Mouse (Mus musculus): Measurements from ENCODE around the gene Dgki. TPM values are rescaled to one million over a fixed set of nuclear protein-coding genes. Genes with fewer than 3 reads are reported as not detected.

Gene Dgki
- polyA plus RNA-seq, 1 experiment from 2014 or later: 0.97 TPM

GRCm38 (mm10) chr6:36881309-36881708, 418.7 kb downstream of the Dgki start:
- ATAC-seq (ENCODE audit: insufficient number of reproducible peaks, low FRiP score, low TSS enrichment, low read depth): no peak
- H3K4me2 ChIP-seq (ENCODE audit: low read depth, severe bottlenecking): no peak overlapping the region
- 0 out of 2 replicates have a peak overlapping the region, but pooled peaks have one; percentile 16 for H3K27ac ChIP-seq (replicated peaks; ENCODE audit: low read depth, low read length)
- H3K4me1 ChIP-seq (ENCODE audit: control insufficient read depth, insufficient read depth, low read length): peaks cover 21% of the 10 kb centered on the region; the same call in 1 of the 2 replicates
- no peak overlapping the region for H3K9ac ChIP-seq (ENCODE audit: low read length)
- H3K4me3 ChIP-seq (ENCODE audit: low read depth, low read length): no peak overlapping the region
- no peaks in the 10 kb centered on the region for H3K36me3 ChIP-seq (ENCODE audit: control insufficient read depth, insufficient read depth, low read length)
- DNase-seq (ENCODE audit: low spot score): no peak
- H3K9me3 ChIP-seq (ENCODE audit: control insufficient read depth, low read length): no peaks in the 10 kb centered on the region
- H3K27me3 ChIP-seq (ENCODE audit: control insufficient read depth, insufficient read depth, low read length): no peaks in the 10 kb centered on the region
- 29% methylated on average over 4 of the region's 4 CpGs for WGBS

GRCm38 (mm10) chr6:36880643-36881263, 419.2 kb downstream of the Dgki start:
- peaks cover 21% of the 10 kb centered on the region; the same call in 1 of the 2 replicates for H3K4me1 ChIP-seq (ENCODE audit: control insufficient read depth, insufficient read depth, low read length)
- H3K27ac ChIP-seq (replicated peaks; ENCODE audit: low read depth, low read length): peak overlapping the region; percentile 16; the same call in 1 of the 2 replicates
- no peaks in the 10 kb centered on the region for H3K36me3 ChIP-seq (ENCODE audit: control insufficient read depth, insufficient read depth, low read length)
- WGBS: 14% methylated on average over 7 of the region's 7 CpGs
- no peak overlapping the region for H3K4me2 ChIP-seq (ENCODE audit: low read depth, severe bottlenecking)
- ATAC-seq (ENCODE audit: insufficient number of reproducible peaks, low FRiP score, low TSS enrichment, low read depth): peak; percentile 75
- no peaks in the 10 kb centered on the region for H3K27me3 ChIP-seq (ENCODE audit: control insufficient read depth, insufficient read depth, low read length)
- no peak overlapping the region for H3K4me3 ChIP-seq (ENCODE audit: low read depth, low read length)
- DNase-seq (ENCODE audit: low spot score): peak; percentile 70
- H3K9ac ChIP-seq (ENCODE audit: low read length): no peak overlapping the region
- H3K9me3 ChIP-seq (ENCODE audit: control insufficient read depth, low read length): no peaks in the 10 kb centered on the region

GRCm38 (mm10) chr6:36877399-36877798, 422.6 kb downstream of the Dgki start:
- Histone ChIP-seq H3K4me1 (ENCODE audit: control insufficient read depth, insufficient read depth, low read length) (peaks cover 21% of the 10 kb centered on the region; the same call in 1 of the 2 replicates), H3K36me3 (ENCODE audit: control insufficient read depth, insufficient read depth, low read length) (no peaks in the 10 kb centered on the region), H3K9ac (ENCODE audit: low read length) (no peak overlapping the region), H3K27me3 (ENCODE audit: control insufficient read depth, insufficient read depth, low read length) (no peaks in the 10 kb centered on the region), H3K27ac (replicated peaks; ENCODE audit: low read depth, low read length) (no peak overlapping the region), H3K9me3 (ENCODE audit: control insufficient read depth, low read length) (no peaks in the 10 kb centered on the region), H3K4me3 (ENCODE audit: low read depth, low read length) (no peak overlapping the region), H3K4me2 (ENCODE audit: low read depth, severe bottlenecking) (no peak overlapping the region)
- DNase-seq (ENCODE audit: low spot score): peak; percentile 60
- ATAC-seq (ENCODE audit: insufficient number of reproducible peaks, low FRiP score, low TSS enrichment, low read depth): no peak
- WGBS: 14% methylated on average over 4 of the region's 4 CpGs

- DNase-seq (ENCODE audit: low spot score) (no peak), ATAC-seq (ENCODE audit: insufficient number of reproducible peaks, low FRiP score, low TSS enrichment, low read depth) (no peak)
- Histone ChIP-seq H3K9ac (ENCODE audit: low read length) (no peak overlapping the region), H3K27me3 (ENCODE audit: control insufficient read depth, insufficient read depth, low read length) (no peaks in the 10 kb centered on the region), H3K36me3 (ENCODE audit: control insufficient read depth, insufficient read depth, low read length) (no peaks in the 10 kb centered on the region), H3K9me3 (ENCODE audit: control insufficient read depth, low read length) (no peaks in the 10 kb centered on the region), H3K27ac (replicated peaks; ENCODE audit: low read depth, low read length) (no peak overlapping the region), H3K4me1 (ENCODE audit: control insufficient read depth, insufficient read depth, low read length) (peaks cover 21% of the 10 kb centered on the region; the same call in 1 of the 2 replicates), H3K4me3 (ENCODE audit: low read depth, low read length) (no peak overlapping the region), H3K4me2 (ENCODE audit: low read depth, severe bottlenecking) (no peak overlapping the region)
- 29% methylated on average over 4 of the region's 4 CpGs for WGBS
Measured at GRCm38 (mm10) chr6:36876426-36876825, 423.6 kb downstream of the Dgki start.

GRCm38 (mm10) chr6:36875926-36876325, 424.1 kb downstream of the Dgki start:
- H3K9me3 ChIP-seq (ENCODE audit: control insufficient read depth, low read length): no peaks in the 10 kb centered on the region
- WGBS: 57% methylated on average over 5 of the region's 5 CpGs
- no peak overlapping the region for H3K27ac ChIP-seq (replicated peaks; ENCODE audit: low read depth, low read length)
- H3K4me1 ChIP-seq (ENCODE audit: control insufficient read depth, insufficient read depth, low read length): peaks cover 17% of the 10 kb centered on the region; the same call in 1 of the 2 replicates
- ATAC-seq (ENCODE audit: insufficient number of reproducible peaks, low FRiP score, low TSS enrichment, low read depth) (no peak), DNase-seq (ENCODE audit: low spot score) (no peak)
- H3K9ac ChIP-seq (ENCODE audit: low read length): no peak overlapping the region
- no peaks in the 10 kb centered on the region for H3K36me3 ChIP-seq (ENCODE audit: control insufficient read depth, insufficient read depth, low read length)
- H3K27me3 ChIP-seq (ENCODE audit: control insufficient read depth, insufficient read depth, low read length): no peaks in the 10 kb centered on the region
- H3K4me3 ChIP-seq (ENCODE audit: low read depth, low read length): no peak overlapping the region
- no peak overlapping the region for H3K4me2 ChIP-seq (ENCODE audit: low read depth, severe bottlenecking)

- Histone ChIP-seq H3K27ac (replicated peaks; ENCODE audit: low read depth, low read length) (no peak overlapping the region), H3K9ac (ENCODE audit: low read length) (no peak overlapping the region), H3K36me3 (ENCODE audit: control insufficient read depth, insufficient read depth, low read length) (no peaks in the 10 kb centered on the region), H3K4me3 (ENCODE audit: low read depth, low read length) (no peak overlapping the region), H3K9me3 (ENCODE audit: control insufficient read depth, low read length) (no peaks in the 10 kb centered on the region), H3K4me2 (ENCODE audit: low read depth, severe bottlenecking) (no peak overlapping the region), H3K4me1 (ENCODE audit: control insufficient read depth, insufficient read depth, low read length) (0 out of 2 replicates have a peak, but pooled peaks cover 11% of the 10 kb centered on the region), H3K27me3 (ENCODE audit: control insufficient read depth, insufficient read depth, low read length) (no peaks in the 10 kb centered on the region)
- ATAC-seq (ENCODE audit: insufficient number of reproducible peaks, low FRiP score, low TSS enrichment, low read depth): no peak
- DNase-seq (ENCODE audit: low spot score): no peak
- 80% methylated on average over 3 of the region's 3 CpGs for WGBS
Measured at GRCm38 (mm10) chr6:36872876-36873275, 427.1 kb downstream of the Dgki start.

DNA sequence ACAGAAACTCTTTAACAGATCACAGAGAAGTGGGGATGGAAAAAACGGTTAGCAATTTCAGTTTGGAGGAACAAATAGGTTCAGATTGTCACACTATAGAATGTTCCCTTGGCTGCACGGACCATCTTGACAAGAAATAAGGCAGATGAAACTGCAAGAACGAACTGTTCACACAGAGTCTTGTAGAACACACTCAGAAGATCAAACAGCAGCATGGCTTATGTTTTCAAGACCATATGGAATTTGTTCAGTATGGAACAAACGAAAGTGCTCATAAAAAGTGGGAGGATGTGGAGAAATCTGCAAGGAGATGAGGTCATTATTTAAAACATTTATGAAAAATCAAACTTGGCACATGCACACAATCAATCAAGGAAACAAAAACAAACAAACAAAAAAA, 431.8 kb downstream of the Dgki start:
- ATAC-seq (ENCODE audit: insufficient number of reproducible peaks, low FRiP score, low TSS enrichment, low read depth) (no peak), DNase-seq (ENCODE audit: low spot score) (no peak)
- no peak overlapping the region for H3K4me3 ChIP-seq (ENCODE audit: low read depth, low read length)
- no peaks in the 10 kb centered on the region for H3K36me3 ChIP-seq (ENCODE audit: control insufficient read depth, insufficient read depth, low read length)
- WGBS: 35% methylated on average over 4 of the region's 4 CpGs
- H3K4me1 ChIP-seq (ENCODE audit: control insufficient read depth, insufficient read depth, low read length): 0 out of 2 replicates have a peak, but pooled peaks cover 7% of the 10 kb centered on the region
- H3K9ac ChIP-seq (ENCODE audit: low read length): no peak overlapping the region
- no peaks in the 10 kb centered on the region for H3K27me3 ChIP-seq (ENCODE audit: control insufficient read depth, insufficient read depth, low read length)
- no peak overlapping the region for H3K4me2 ChIP-seq (ENCODE audit: low read depth, severe bottlenecking)
- H3K9me3 ChIP-seq (ENCODE audit: control insufficient read depth, low read length): no peaks in the 10 kb centered on the region
- no peak overlapping the region for H3K27ac ChIP-seq (replicated peaks; ENCODE audit: low read depth, low read length)

GRCm38 (mm10) chr6:36858258-36859041, 441.5 kb downstream of the Dgki start:
- no peak overlapping the region for H3K9ac ChIP-seq (ENCODE audit: low read length)
- no peaks in the 10 kb centered on the region for H3K9me3 ChIP-seq (ENCODE audit: control insufficient read depth, low read length)

More at GRCm38 (mm10) chr6:36858258-36859041, 441.5 kb downstream of the Dgki start:
- DNase-seq (ENCODE audit: low spot score) (peak; percentile 25), ATAC-seq (ENCODE audit: insufficient number of reproducible peaks, low FRiP score, low TSS enrichment, low read depth) (no peak)
- H3K36me3 ChIP-seq (ENCODE audit: control insufficient read depth, insufficient read depth, low read length): no peaks in the 10 kb centered on the region
- no peak overlapping the region for H3K27ac ChIP-seq (replicated peaks; ENCODE audit: low read depth, low read length)
- no peaks in the 10 kb centered on the region for H3K27me3 ChIP-seq (ENCODE audit: control insufficient read depth, insufficient read depth, low read length)
- no peak overlapping the region for H3K4me3 ChIP-seq (ENCODE audit: low read depth, low read length)
- 83% methylated on average over 3 of the region's 3 CpGs for WGBS
- H3K4me2 ChIP-seq (ENCODE audit: low read depth, severe bottlenecking): no peak overlapping the region
- 0 out of 2 replicates have a peak, but pooled peaks cover 2% of the 10 kb centered on the region for H3K4me1 ChIP-seq (ENCODE audit: control insufficient read depth, insufficient read depth, low read length)

Data from limb, embryonic 11.5 days (tissue).